Mouse (Mus musculus): Measurements from ENCODE around the gene Osgin1. TPM values are rescaled to one million over a fixed set of nuclear protein-coding genes. Genes with fewer than 3 reads are reported as not detected.

Gene Osgin1
- total RNA-seq, 2 experiments from 2014 or later = 1.2 TPM; not detected in 1

GRCm38 (mm10) chr8:119421603-119422122, 12.3 kb upstream of the Osgin1 start:
- intact Hi-C loops (cut with DNase I) = no loop called here
- no peak for DNase-seq (ENCODE audit: extremely low spot score in 1 of 2, low spot score in 2 of 2)

GRCm38 (mm10) chr8:119422123-119422711, 11.7 kb upstream of the Osgin1 start:
- no peak for DNase-seq (ENCODE audit: extremely low spot score in 1 of 2, low spot score in 2 of 2)
- intact Hi-C loops (cut with DNase I) = no loop called here

GRCm38 (mm10) chr8:119423631-119424141, 10.2 kb upstream of the Osgin1 start:
- DNase-seq (ENCODE audit: extremely low spot score in 1 of 2, low spot score in 2 of 2) = peak in 1 of 2 experiments; percentile 80
- intact Hi-C loops (cut with DNase I) = no loop called here

- DNase-seq (ENCODE audit: extremely low spot score in 1 of 2, low spot score in 2 of 2) = no peak
- intact Hi-C loops (cut with DNase I) = no loop called here
Measured at GRCm38 (mm10) chr8:119424199-119424733, 9.7 kb upstream of the Osgin1 start.

- intact Hi-C loops (cut with DNase I) = no loop called here
- peak in 1 of 2 experiments; percentile 63 for DNase-seq (ENCODE audit: extremely low spot score in 1 of 2, low spot score in 2 of 2)
Measured at GRCm38 (mm10) chr8:119424740-119425139, 9.2 kb upstream of the Osgin1 start.

- peak in 1 of 2 experiments; percentile 73 for DNase-seq (ENCODE audit: extremely low spot score in 1 of 2, low spot score in 2 of 2)
- intact Hi-C loops (cut with DNase I) = no loop called here
Measured at GRCm38 (mm10) chr8:119425533-119425932, 8.4 kb upstream of the Osgin1 start.

GRCm38 (mm10) chr8:119426069-119426735, 7.7 kb upstream of the Osgin1 start:
- intact Hi-C loops (cut with DNase I) = no loop called here
- no peak for DNase-seq (ENCODE audit: extremely low spot score in 1 of 2, low spot score in 2 of 2)

- intact Hi-C loops (cut with DNase I) = no loop called here
- no peak for DNase-seq (ENCODE audit: extremely low spot score in 1 of 2, low spot score in 2 of 2)
Measured at GRCm38 (mm10) chr8:119427634-119428349, 6.1 kb upstream of the Osgin1 start.

- DNase-seq (ENCODE audit: extremely low spot score in 1 of 2, low spot score in 2 of 2) = no peak
- intact Hi-C loops (cut with DNase I) = no loop called here
Measured at GRCm38 (mm10) chr8:119428350-119428740, 5.6 kb upstream of the Osgin1 start.

GRCm38 (mm10) chr8:119428766-119429327, 5.1 kb upstream of the Osgin1 start:
- no peak for DNase-seq (ENCODE audit: extremely low spot score in 1 of 2, low spot score in 2 of 2)
- intact Hi-C loops (cut with DNase I) = no loop called here

GRCm38 (mm10) chr8:119429552-119429951, 4.4 kb upstream of the Osgin1 start:
- no peak for DNase-seq (ENCODE audit: extremely low spot score in 1 of 2, low spot score in 2 of 2)
- intact Hi-C loops (cut with DNase I) = no loop called here

- intact Hi-C loops (cut with DNase I) = no loop called here
- DNase-seq (ENCODE audit: extremely low spot score in 1 of 2, low spot score in 2 of 2) = no peak
Measured at GRCm38 (mm10) chr8:119430250-119430649, 3.7 kb upstream of the Osgin1 start.

- intact Hi-C loops (cut with DNase I) = no loop called here
Measured at GRCm38 (mm10) chr8:119430690-119431089, 3.2 kb upstream of the Osgin1 start.

GRCm38 (mm10) chr8:119432372-119432771, 1.6 kb upstream of the Osgin1 start:
- intact Hi-C loops (cut with DNase I) = no loop called here
- DNase-seq (ENCODE audit: extremely low spot score in 1 of 2, low spot score in 2 of 2) = no peak

More at GRCm38 (mm10) chr8:119430690-119431089, 3.2 kb upstream of the Osgin1 start:
- DNase-seq (ENCODE audit: extremely low spot score in 1 of 2, low spot score in 2 of 2) = no peak

GRCm38 (mm10) chr8:119434569-119434968, 645 bp downstream of the Osgin1 start:
- intact Hi-C loops (cut with DNase I) = no loop called here
- DNase-seq (ENCODE audit: extremely low spot score in 1 of 2, low spot score in 2 of 2) = no peak

- intact Hi-C loops (cut with DNase I) = no loop called here
- no peak for DNase-seq (ENCODE audit: extremely low spot score in 1 of 2, low spot score in 2 of 2)
Measured at GRCm38 (mm10) chr8:119435527-119435926, 1.6 kb downstream of the Osgin1 start.

- intact Hi-C loops (cut with DNase I) = no loop called here
- DNase-seq (ENCODE audit: extremely low spot score in 1 of 2, low spot score in 2 of 2) = no peak
Measured at GRCm38 (mm10) chr8:119436331-119436730, 2.4 kb downstream of the Osgin1 start.

GRCm38 (mm10) chr8:119436933-119437332, 3.0 kb downstream of the Osgin1 start:
- peak in 1 of 2 experiments; percentile 79 for DNase-seq (ENCODE audit: extremely low spot score in 1 of 2, low spot score in 2 of 2)
- intact Hi-C loops (cut with DNase I) = no loop called here

GRCm38 (mm10) chr8:119437506-119437905, 3.6 kb downstream of the Osgin1 start:
- intact Hi-C loops (cut with DNase I) = no loop called here

More at GRCm38 (mm10) chr8:119437506-119437905, 3.6 kb downstream of the Osgin1 start:
- no peak for DNase-seq (ENCODE audit: extremely low spot score in 1 of 2, low spot score in 2 of 2)

Measured in left cerebral cortex, postnatal 10 days (tissue).